Mouse (Mus musculus) ES-E14 (cell line): ENCODE data around the gene Pin4.
"Not testable (repeated sequence)": the region's sequence is repeated elsewhere in the genome, so short reads cannot be mapped to it uniquely, and the experiment has no call there.

Source experiments
- CHD2 ChIP-seq: IDR thresholded peaks from 2 replicates; pipeline ENCODE4 v1.6.1; 2014; ENCODE audit warnings: mild to moderate bottlenecking, low read depth, low read length, inconsistent platforms
- ZC3H11A ChIP-seq: IDR thresholded peaks from 2 replicates; pipeline ENCODE4 v1.6.1; 2012; ENCODE audit warnings: low read depth, mild to moderate bottlenecking, inconsistent platforms, low read length, borderline replicate concordance

DNA sequence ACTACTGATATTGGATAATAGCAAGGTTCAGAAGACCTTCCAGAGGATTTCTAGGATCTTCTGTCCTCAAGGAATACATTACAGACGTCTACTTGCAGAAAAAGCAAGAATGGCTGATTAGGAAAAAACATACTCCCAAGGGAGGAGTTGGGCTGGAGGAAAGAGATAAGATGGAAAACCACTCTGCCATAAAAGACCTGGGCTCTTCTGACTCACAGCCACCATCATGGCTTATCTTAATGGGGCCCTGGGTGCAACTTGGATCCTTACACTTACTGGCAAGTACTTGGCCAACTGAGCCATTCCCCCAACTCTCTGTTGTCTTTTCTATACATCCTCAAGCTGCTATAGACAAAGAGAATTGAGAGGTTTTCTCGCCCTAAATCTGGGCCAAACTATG lies 15.4 kb upstream of the Pin4 start:
- not testable (repeated sequence) for TF ChIP-seq ZC3H11A, CHD2
